Mouse (Mus musculus): ENCODE measurements around the gene Smim14.

DNA sequence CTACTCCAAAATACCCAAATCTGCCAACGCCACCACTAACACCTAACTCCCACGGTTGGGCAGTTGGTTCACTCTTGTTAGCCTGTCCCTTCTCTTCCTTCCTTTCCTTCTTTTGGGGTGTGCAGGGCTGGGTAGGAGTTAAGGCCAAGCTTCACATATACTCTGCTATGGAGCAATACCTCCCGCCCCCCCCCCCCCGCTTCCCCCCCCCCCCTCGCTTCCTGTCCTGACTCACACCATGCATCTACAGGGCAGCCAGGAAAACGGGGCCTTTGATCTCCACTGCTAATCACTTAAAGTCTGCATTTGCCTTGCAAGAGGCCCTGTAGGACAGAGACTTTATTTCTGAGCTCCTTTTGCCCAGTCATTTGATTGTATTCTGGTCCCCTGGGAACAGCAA, 92.0 kb downstream of the Smim14 start:
- no peak for TF ChIP-seq CTCF (conservative IDR thresholded peaks at IDR 0.05; ENCODE audit: low read length)
- no peak for TF ChIP-seq NANOG (IDR thresholded peaks at IDR 0.05; ENCODE audit: borderline replicate concordance, low read length)

Data from E14TG2a.4 (cell line).